Mouse (Mus musculus) forebrain, embryonic 15.5 days (tissue): ENCODE measurements around the gene Armc7. TPM values are rescaled to one million over a fixed set of nuclear protein-coding genes. Genes with fewer than 3 reads are reported as not detected.
"Not testable (repeated sequence)": the region's sequence is repeated elsewhere in the genome, so short reads cannot be mapped to it uniquely, and the experiment has no call there.

Source experiments
- ATAC-seq: fragments of 200-750 bp; cut with Nextera tagmentation; replicated peaks from 2 replicates; pipeline ENCODE4 v1.8.0; 2017; ENCODE audit warnings: mild to moderate bottlenecking, moderate TSS enrichment, moderate library complexity
- H3K27ac ChIP-seq: fragments of 300-500 bp; sonication (generic); replicated peaks from 2 replicates; pipeline ENCODE4 v1.5.1; 2015; ENCODE audit warnings: mild to moderate bottlenecking, inconsistent platforms
- H3K27me3 ChIP-seq: fragments of 300-500 bp; sonication (generic); 2 replicates; pipeline ENCODE4 v1.6.1; 2015; ENCODE audit warnings: inconsistent platforms
- H3K36me3 ChIP-seq: fragments of 300-500 bp; sonication (generic); 2 replicates; pipeline ENCODE4 v1.6.1; 2015; ENCODE audit warnings: mild to moderate bottlenecking, inconsistent platforms
- H3K4me1 ChIP-seq: fragments of 300-500 bp; sonication (generic); 2 replicates; pipeline ENCODE4 v1.6.1; 2015; ENCODE audit warnings: inconsistent platforms
- H3K4me2 ChIP-seq: fragments of 300-500 bp; sonication (generic); replicated peaks from 2 replicates; pipeline ENCODE4 v1.6.1; 2015; ENCODE audit warnings: mild to moderate bottlenecking, inconsistent platforms
- H3K4me3 ChIP-seq: fragments of 300-500 bp; sonication (generic); 2 replicates; pipeline ENCODE4 v1.5.1; 2015; ENCODE audit warnings: mild to moderate bottlenecking, inconsistent platforms
- H3K9ac ChIP-seq: fragments of 300-500 bp; sonication (generic); replicated peaks from 2 replicates; pipeline ENCODE4 v1.6.1; 2015; ENCODE audit warnings: mild to moderate bottlenecking, inconsistent platforms
- H3K9me3 ChIP-seq: fragments of 300-500 bp; sonication (generic); 2 replicates; pipeline ENCODE4 v1.6.1; 2016; ENCODE audit warnings: inconsistent platforms
- WGBS: fragments of 180-500 bp; shearing (Covaris S2); methylation state at CpG from one replicate; pipeline ENCODE4 v1.1.7; 2015; ENCODE audit warnings: mixed read lengths; 5-methylcytosine and 5-hydroxymethylcytosine counted together
- polyA plus RNA-seq: library from polyadenylated mRNA; unstranded; fragments of >200 nt; fragmentation: Nextera tagmentation; extraction: Ambion mirVana; gene quantifications from 2 replicates; pipeline ENCODE4 v1.2.1, GENCODE M21; 2015

Armc7 gene
- polyA plus RNA-seq, 1 experiment from 2014 or later: 15.6 TPM

- H3K4me3 ChIP-seq: no peak overlapping the region
- no peak overlapping the region for H3K9ac ChIP-seq
- WGBS: 14% methylated on average over 8 of the region's 8 CpGs
- H3K4me2 ChIP-seq: no peak overlapping the region
- ATAC-seq: no peak
- H3K27me3 ChIP-seq: no peaks in the 10 kb centered on the region
- H3K9me3 ChIP-seq: no peaks in the 10 kb centered on the region
- H3K4me1 ChIP-seq: no peaks in the 10 kb centered on the region
- H3K27ac ChIP-seq: no peak overlapping the region
- no peaks in the 10 kb centered on the region for H3K36me3 ChIP-seq
Observed at GRCm38 (mm10) chr11:115460976-115461375, 14.5 kb upstream of the Armc7 start.

GRCm38 (mm10) chr11:115461846-115462242 is 13.6 kb upstream of the Armc7 start:
- H3K27ac ChIP-seq: no peak overlapping the region
- no peaks in the 10 kb centered on the region for H3K9me3 ChIP-seq
- H3K4me3 ChIP-seq: no peak overlapping the region
- H3K9ac ChIP-seq: no peak overlapping the region
- H3K27me3 ChIP-seq: no peaks in the 10 kb centered on the region
- ATAC-seq: no peak
- H3K36me3 ChIP-seq: no peaks in the 10 kb centered on the region
- WGBS: 79% methylated on average over 5 of the region's 5 CpGs
- no peak overlapping the region for H3K4me2 ChIP-seq
- H3K4me1 ChIP-seq: no peaks in the 10 kb centered on the region

DNA sequence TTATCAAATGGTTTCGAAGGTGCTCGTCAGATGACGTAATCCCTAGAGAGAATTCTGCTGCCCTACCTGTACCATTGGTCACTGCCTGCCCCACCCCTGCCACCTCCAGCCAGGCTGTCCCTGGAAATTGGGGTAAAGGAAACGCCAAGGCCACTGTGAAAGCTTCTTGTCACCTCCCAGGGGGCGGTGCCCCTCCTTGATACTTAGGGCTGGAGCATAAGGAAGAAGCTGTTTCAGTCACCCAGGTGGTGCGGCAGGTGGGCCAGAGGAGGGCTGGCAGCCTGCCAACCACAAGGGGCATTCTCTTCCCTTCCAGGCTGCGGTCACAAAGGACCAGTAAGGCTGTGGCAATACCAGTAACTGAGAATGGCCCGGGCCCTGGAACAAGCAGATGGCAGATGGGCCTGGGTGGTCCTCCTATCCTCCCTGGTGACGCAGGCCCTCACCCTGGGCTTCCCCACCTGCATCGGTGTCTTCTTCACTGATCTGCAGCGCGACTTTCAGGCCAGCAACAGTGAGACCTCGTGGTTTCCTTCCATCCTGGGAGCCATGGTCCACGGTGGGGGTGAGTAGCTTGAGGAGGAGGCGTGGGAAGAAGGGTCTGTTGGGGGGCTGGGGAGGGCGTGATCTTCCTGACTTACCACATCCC is 13.1 kb upstream of the Armc7 start, which contains the start of gene Slc16a5:
Slc16a5 (plus strand) TSS at position 232 of the 649 bp plus-strand sequence.
- no peaks in the 10 kb centered on the region for H3K9me3 ChIP-seq
- 78% methylated on average over 16 of the region's 16 CpGs for WGBS
- no peak for ATAC-seq
- H3K36me3 ChIP-seq: no peaks in the 10 kb centered on the region
- no peaks in the 10 kb centered on the region for H3K4me1 ChIP-seq
- H3K4me3 ChIP-seq: no peak within 1 kb of the TSS
- H3K4me2 ChIP-seq: no peak within 1 kb of the TSS
- no peak within 1 kb of the TSS for H3K27ac ChIP-seq
- H3K27me3 ChIP-seq: no peaks in the 10 kb centered on the region
- no peak within 1 kb of the TSS for H3K9ac ChIP-seq

GRCm38 (mm10) chr11:115463397-115463796 is 12.1 kb upstream of the Armc7 start:
- no peak overlapping the region for H3K4me2 ChIP-seq
- no peaks in the 10 kb centered on the region for H3K9me3 ChIP-seq
- ATAC-seq: no peak
- WGBS: 77% methylated on average over 11 of the region's 11 CpGs
- H3K4me1 ChIP-seq: no peaks in the 10 kb centered on the region
- H3K36me3 ChIP-seq: no peaks in the 10 kb centered on the region
- no peak overlapping the region for H3K9ac ChIP-seq
- H3K27ac ChIP-seq: no peak overlapping the region
- no peaks in the 10 kb centered on the region for H3K27me3 ChIP-seq
- H3K4me3 ChIP-seq: no peak overlapping the region

DNA sequence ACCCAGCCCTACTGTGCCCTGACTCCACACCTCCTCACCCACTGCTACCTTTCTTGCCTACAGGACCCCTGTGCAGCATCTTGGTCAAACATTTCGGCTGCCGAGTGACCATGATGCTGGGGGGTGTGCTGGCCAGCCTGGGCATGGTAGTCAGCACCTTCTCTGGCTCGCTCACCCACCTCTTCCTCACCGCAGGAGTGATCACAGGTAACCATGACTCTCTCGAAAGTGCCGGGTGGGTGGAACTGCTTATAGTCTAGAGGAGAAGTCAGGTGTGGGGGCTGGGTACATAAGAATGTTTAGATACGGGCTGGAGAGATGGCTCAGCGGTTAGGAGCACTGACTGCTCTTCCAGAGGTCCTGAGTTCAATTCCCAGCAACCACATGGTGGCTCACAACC is 10.6 kb upstream of the Armc7 start:
- H3K4me3 ChIP-seq: no peak overlapping the region
- no peak overlapping the region for H3K27ac ChIP-seq
- H3K36me3 ChIP-seq: no peaks in the 10 kb centered on the region
- no peaks in the 10 kb centered on the region for H3K27me3 ChIP-seq
- H3K9ac ChIP-seq: no peak overlapping the region
- WGBS: 87% methylated on average over 8 of the region's 8 CpGs
- H3K4me1 ChIP-seq: no peaks in the 10 kb centered on the region
- ATAC-seq: no peak
- no peak overlapping the region for H3K4me2 ChIP-seq
- H3K9me3 ChIP-seq: no peaks in the 10 kb centered on the region

- no peak overlapping the region for H3K4me3 ChIP-seq
- no peak overlapping the region for H3K4me2 ChIP-seq
- no peak overlapping the region for H3K27ac ChIP-seq
- no peaks in the 10 kb centered on the region for H3K27me3 ChIP-seq
- H3K9me3 ChIP-seq: no peaks in the 10 kb centered on the region
- WGBS: 74% methylated on average over 4 of the region's 4 CpGs
- ATAC-seq: no peak
- H3K9ac ChIP-seq: no peak overlapping the region
- H3K36me3 ChIP-seq: no peaks in the 10 kb centered on the region
- H3K4me1 ChIP-seq: no peaks in the 10 kb centered on the region
Observed at GRCm38 (mm10) chr11:115467217-115467618, 8.2 kb upstream of the Armc7 start.

- Histone ChIP-seq H3K27me3 (no peaks in the 10 kb centered on the region), H3K4me2 (no peak overlapping the region), H3K9me3 (no peaks in the 10 kb centered on the region), H3K27ac (no peak overlapping the region), H3K4me3 (no peak overlapping the region), H3K4me1 (peaks cover 28% of the 10 kb centered on the region), H3K36me3 (no peaks in the 10 kb centered on the region), H3K9ac (no peak overlapping the region)
- WGBS: 83% methylated on average over 7 of the region's 7 CpGs
- ATAC-seq: no peak
Observed at GRCm38 (mm10) chr11:115472183-115472582, 3.3 kb upstream of the Armc7 start.

GRCm38 (mm10) chr11:115473626-115474275 is 1.7 kb upstream of the Armc7 start:
- H3K4me3 ChIP-seq: no peak overlapping the region
- H3K4me2 ChIP-seq: no peak overlapping the region
- H3K4me1 ChIP-seq: peaks cover 31% of the 10 kb centered on the region
- no peaks in the 10 kb centered on the region for H3K36me3 ChIP-seq
- H3K9me3 ChIP-seq: no peaks in the 10 kb centered on the region
- WGBS: 29% methylated on average over 15 of the region's 15 CpGs
- H3K27me3 ChIP-seq: no peaks in the 10 kb centered on the region
- 0 out of 2 replicates have a peak overlapping the region, but pooled peaks have one; percentile 11 for H3K9ac ChIP-seq
- peak overlapping the region; percentile 68 for H3K27ac ChIP-seq
- no peak; the same call in 1 of the 2 replicates for ATAC-seq

- H3K9me3 ChIP-seq: no peaks in the 10 kb centered on the region
- 0 out of 2 replicates have a peak, but pooled peaks cover 3% of the 10 kb centered on the region for H3K36me3 ChIP-seq
- peak overlapping the region; percentile 87 for H3K27ac ChIP-seq
- H3K27me3 ChIP-seq: no peaks in the 10 kb centered on the region
- H3K9ac ChIP-seq: peak overlapping the region; percentile 78
- peaks cover 31% of the 10 kb centered on the region for H3K4me1 ChIP-seq
- no peak; the same call in 1 of the 2 replicates for ATAC-seq
- peak overlapping the region; percentile 95 for H3K4me3 ChIP-seq
- WGBS: 3% methylated on average over 28 of the region's 28 CpGs
- H3K4me2 ChIP-seq: peak overlapping the region; percentile 96
Observed at GRCm38 (mm10) chr11:115475758-115476237, 331 bp downstream of the Armc7 start.

- not testable (repeated sequence) for H3K36me3 ChIP-seq, H3K27ac ChIP-seq, ATAC-seq, H3K27me3 ChIP-seq, H3K9me3 ChIP-seq, H3K9ac ChIP-seq
- Histone ChIP-seq H3K4me2 (peak overlapping the region; percentile 96), H3K4me3 (peak overlapping the region; percentile 12; the same call in 1 of the 2 replicates), H3K4me1 (peaks cover 31% of the 10 kb centered on the region)
- 80% methylated on average over 4 of the region's 4 CpGs for WGBS
Observed at GRCm38 (mm10) chr11:115476630-115477029, 1.2 kb downstream of the Armc7 start.

DNA sequence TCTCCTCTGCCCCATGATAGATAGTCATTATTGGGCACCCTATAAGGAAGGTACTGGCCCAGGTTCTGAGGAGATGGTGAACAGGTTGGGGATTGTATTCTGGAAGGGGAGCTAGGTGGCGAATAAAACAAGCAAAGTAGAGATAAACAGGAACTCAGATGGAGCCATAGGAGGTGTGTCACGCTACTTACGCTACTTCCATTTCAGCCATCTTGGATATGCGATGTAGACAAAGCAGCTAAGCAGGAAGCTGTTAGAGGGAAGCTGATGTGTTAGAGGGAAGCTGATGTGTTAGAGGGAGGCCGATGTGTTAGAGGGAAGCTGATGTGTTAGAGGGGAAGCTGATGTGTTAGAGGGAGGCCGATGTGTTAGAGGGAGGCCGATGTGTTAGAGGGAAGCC is 1.9 kb downstream of the Armc7 start:
- H3K27me3 ChIP-seq, H3K36me3 ChIP-seq, H3K4me3 ChIP-seq, H3K4me2 ChIP-seq, H3K27ac ChIP-seq, ATAC-seq, H3K9me3 ChIP-seq, H3K9ac ChIP-seq: not testable (repeated sequence)
- WGBS: 88% methylated on average over 7 of the region's 7 CpGs
- H3K4me1 ChIP-seq: peaks cover 31% of the 10 kb centered on the region

DNA sequence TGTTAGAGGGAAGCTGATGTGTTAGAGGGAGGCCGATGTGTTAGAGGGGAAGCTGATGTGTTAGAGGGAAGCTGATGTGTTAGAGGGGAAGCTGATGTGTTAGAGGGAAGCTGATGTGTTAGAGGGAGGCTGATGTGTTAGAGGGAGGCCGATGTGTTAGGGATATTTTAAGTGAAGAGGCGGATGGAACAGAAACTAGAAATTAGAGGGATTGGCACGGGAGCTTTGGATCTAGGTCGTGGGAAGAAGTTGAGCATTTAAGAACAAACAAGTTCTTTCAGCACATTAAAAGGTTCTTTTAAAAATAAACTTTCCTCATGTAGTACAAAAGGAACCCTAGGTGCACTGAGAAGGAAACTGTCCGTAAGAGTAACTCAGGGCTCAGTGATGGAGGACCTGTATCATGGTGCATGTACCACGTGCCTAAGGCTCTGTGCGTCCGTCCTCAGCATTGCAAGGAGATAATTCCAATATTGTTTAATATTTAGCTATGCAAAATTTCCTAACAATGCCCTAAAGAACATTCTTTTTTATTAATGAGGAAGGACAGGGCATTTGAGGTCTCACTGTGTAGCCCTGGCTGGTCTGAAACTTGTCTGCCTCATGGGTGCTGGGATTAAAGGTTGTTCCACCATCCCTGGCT is 3.0 kb downstream of the Armc7 start:
- WGBS: 89% methylated on average over 9 of the region's 9 CpGs
- H3K4me2 ChIP-seq: no peak overlapping the region
- H3K27ac ChIP-seq: no peak overlapping the region
- ATAC-seq: no peak
- no peak overlapping the region for H3K9ac ChIP-seq
- no peak overlapping the region for H3K4me3 ChIP-seq
- H3K9me3 ChIP-seq: no peaks in the 10 kb centered on the region
- H3K27me3 ChIP-seq: no peaks in the 10 kb centered on the region
- H3K36me3 ChIP-seq: 0 out of 2 replicates have a peak, but pooled peaks cover 3% of the 10 kb centered on the region
- peaks cover 29% of the 10 kb centered on the region for H3K4me1 ChIP-seq
